Mouse (Mus musculus) erythroblast, embryonic 14.5 days (primary cell): ENCODE results near the gene Gm21887.
"Not testable (repeated sequence)": the region's sequence is repeated elsewhere in the genome, so short reads cannot be mapped to it uniquely, and the experiment has no call there.

Experiments used
- GATA1 ChIP-seq: IDR thresholded peaks from 2 replicates; pipeline ENCODE4 v1.6.1; 2012; ENCODE audit warnings: low read length, inconsistent platforms, mixed read lengths
- TAL1 ChIP-seq: IDR thresholded peaks from 3 replicates; pipeline ENCODE4 v1.6.1; 2012; ENCODE audit warnings: low read length, inconsistent platforms, mixed read lengths

DNA sequence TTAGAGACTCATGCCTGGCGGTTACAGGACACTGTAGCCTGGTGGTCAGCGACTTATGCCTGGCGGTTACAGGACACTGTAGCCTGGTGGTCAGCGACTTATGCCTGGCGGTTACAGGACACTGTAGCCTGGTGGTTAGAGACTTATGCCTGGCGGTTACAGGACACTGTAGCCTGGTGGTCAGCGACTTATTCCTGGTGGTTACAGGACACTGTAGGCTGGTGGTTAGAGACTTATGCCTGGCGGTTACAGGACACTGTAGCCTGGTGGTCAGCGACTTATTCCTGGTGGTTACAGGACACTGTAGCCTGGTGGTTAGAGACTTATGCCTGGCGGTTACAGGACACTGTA lies 2.0 kb downstream of the Gm21887 start:
- not testable (repeated sequence) for TF ChIP-seq GATA1, TAL1
